Mouse (Mus musculus) thymus, postnatal 4 days (tissue): ENCODE results near the gene Grk1.

Experiments used
- DNase-seq: peaks from one replicate; pipeline ENCODE4 v3.0.0; 2021

Gene Grk1

GRCm38 (mm10) chr8:13404666-13405131 lies at the start of gene Grk1:
Gene Grk1, plus strand, starts transcription at chr8:13405081.
- DNase-seq: no peak

GRCm38 (mm10) chr8:13356221-13356620 lies 48.7 kb upstream of the Grk1 start:
- DNase-seq: no peak

DNA sequence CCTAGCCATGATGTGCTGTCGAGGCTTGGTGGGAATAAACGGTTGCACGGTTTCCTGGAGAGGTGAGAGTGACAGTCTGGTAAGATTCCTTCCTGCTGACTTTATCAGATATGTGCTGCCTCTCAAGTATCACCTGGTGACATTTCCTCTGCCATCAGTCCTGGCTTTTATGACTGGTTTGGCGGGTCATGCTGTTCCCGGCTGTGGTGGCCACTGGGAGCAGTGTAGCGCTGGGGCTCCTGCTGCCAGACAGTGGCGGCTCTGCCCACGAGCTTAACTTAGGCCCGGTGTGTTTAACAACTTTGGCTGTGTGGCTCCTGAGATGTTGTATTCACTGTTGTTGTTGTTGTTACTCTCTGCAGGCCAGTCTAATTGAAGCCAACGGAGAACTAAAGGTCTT lies 48.2 kb upstream of the Grk1 start:
- DNase-seq: no peak

GRCm38 (mm10) chr8:13360213-13360612 lies 44.7 kb upstream of the Grk1 start:
- no peak for DNase-seq

DNA sequence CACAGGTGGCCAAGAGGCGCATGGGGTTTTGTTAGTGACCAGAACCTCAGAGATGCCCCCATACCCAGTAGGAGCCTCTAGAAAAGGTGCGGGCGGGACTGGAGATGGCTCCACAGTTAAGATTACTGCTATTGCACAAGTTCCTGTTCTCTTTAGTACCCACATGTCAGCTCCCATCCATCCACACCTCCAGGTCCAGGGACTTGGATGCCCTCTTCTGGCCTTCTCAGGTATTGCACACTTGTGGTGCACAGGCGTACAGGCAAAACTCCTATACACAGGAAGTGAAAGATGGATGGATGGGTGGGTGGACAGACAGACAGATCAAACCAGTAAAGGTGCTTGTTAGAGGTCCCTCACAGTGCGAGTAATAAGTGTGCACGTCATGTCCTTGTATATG lies 43.0 kb upstream of the Grk1 start:
- peak; percentile 42 for DNase-seq

DNA sequence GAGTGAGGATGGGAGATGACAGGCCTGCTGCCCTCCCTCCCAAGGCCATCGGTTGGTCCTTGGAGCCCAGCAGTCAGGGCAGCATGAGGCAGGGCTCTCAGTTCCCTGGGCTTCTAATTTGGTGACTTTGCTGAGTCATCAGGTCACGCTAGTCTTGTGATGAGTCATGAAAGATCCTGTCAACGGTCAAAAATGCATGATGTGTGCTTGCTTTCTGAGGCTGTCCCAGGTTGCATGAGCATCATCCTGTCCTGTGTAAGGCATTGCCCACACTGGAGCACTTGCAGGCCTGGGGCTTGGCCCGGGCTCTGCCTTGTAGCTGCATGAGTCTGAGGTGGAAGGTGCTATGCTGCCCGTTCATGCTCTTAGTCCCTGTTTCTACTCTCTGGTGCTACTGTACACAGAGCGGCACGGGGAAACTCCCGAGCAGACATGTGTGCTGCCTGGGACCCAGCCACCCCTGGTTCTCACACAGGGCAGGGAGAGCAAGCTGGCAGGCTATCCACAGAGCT lies 31.7 kb upstream of the Grk1 start:
- no peak for DNase-seq

DNA sequence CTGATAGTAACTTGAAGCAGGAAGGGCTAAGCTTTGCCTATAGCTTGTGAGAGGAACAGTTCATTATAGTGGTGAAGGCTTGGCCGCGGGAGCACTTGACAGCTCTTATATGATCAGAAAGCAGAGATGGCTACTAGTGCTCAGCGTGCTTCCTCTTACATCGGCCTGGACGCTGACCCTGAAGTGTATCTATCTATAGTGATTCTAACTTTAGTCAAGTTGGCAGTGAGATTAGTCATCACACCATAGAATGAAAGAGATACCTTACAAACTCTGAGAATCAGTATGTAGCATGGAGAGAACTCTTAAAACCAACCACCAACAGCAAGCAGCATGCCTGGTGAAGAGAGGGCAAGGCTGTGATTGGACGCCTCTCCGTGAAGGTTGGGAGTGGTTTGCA lies 23.3 kb upstream of the Grk1 start:
- no peak for DNase-seq

GRCm38 (mm10) chr8:13382536-13382935 lies 22.3 kb upstream of the Grk1 start:
- DNase-seq: no peak

- no peak for DNase-seq
These were observed 21.9 kb upstream of the Grk1 start for GRCm38 (mm10) chr8:13382999-13383398.

DNA sequence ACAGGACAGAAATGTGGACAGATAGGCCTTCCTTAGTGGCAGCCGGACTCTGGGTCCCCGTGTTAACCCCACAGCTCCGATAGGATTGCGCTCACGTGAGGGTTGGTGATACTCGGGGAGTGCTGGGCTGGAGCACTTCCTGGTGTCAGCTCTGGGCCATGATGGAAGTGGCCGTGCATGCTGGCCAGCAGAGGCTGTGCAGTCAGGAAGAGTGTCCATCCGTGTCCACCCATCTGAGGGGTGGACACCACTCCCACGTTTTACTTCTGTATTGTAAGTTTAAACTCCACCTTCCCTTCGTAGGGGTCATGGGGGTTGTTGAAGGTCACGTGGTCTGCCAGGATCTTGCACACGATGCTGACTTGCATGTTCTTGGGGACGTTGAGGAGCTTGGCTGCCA lies 18.5 kb upstream of the Grk1 start:
- DNase-seq: no peak

DNA sequence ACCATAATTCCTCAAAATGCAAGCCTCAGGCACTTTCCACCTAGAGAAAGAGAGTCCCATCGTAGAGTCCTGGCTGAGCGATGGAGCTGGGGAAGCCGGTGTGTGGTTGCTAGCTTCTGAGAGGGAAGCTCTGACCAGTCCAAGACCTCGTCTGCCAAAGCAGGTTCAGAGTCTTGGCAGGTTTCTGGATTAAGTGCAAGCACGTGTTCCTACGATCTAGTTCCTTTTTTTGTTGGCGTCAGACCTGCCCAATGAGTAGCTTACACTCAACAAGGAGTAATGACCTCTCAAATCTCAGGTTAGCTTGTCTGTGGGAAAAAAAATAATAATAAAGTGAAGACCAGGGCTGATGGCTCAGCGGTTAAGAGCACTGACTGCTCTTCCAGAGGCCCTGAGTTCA lies 17.2 kb upstream of the Grk1 start:
- no peak for DNase-seq

- DNase-seq: no peak
These were observed 16.1 kb upstream of the Grk1 start for GRCm38 (mm10) chr8:13388744-13389143.

DNA sequence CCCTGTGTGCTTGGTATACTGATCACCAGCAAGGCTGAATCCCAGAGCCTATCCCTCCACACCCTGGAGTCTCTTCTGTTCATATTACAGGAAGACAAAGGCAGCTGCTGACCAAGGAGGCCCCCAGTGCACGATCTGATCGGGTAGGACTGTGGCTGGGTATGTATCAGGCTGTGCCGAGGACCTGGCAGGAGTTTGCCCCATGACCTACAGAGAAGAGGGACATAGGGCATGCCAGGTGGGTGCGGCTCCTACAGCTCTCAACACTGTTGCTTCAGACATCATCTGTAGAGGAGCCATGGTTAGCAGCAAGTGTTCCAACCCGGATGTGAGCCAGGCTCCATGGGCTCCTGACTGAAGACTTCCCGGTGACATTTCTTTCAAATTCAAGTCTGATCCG lies 11.0 kb upstream of the Grk1 start:
- no peak for DNase-seq

- DNase-seq: no peak
These were observed 8.2 kb upstream of the Grk1 start, which contains the start of gene Atp4b for GRCm38 (mm10) chr8:13396725-13397124. Gene Atp4b, minus strand, starts transcription at chr8:13396825.

DNA sequence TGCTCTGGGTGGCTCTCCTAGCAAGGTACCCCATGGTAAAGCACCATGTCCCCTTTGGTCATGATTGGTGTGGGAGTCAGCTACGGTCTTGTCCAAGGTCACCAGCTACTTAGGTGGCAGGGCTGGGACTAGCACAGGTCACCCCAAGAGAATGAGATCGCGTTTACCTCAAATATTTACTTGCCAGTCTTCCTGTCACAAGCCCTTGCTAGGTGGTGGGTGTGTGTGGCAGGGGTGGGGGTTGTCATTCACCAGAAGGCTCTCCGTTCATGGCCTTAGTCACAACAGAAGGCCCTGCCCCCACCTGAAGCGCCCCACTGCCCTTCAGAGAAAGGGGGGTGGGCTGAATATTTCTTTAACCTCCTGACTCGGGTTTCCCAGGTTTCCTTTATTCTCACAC lies 1.4 kb upstream of the Grk1 start:
- DNase-seq: no peak

DNA sequence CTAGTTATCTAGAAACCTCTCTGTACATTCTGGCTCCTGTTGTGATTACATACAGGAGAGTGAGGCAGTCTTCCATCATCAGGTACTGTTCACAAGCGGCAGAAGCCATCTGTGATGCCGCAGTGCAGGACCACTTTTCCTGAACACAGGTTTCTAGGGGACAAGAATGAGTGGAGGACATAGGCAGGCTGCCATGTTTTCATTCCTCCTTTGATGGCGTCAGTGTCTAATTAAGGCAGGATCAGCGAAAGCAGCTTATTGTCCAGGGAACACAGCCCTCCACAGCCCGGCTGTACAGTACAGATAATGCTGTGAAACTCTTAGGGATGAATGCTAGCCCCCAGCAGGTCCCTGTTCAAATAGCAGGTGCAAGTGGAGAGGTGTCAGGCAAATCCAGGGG lies 1.1 kb downstream of the Grk1 start:
- no peak for DNase-seq

DNA sequence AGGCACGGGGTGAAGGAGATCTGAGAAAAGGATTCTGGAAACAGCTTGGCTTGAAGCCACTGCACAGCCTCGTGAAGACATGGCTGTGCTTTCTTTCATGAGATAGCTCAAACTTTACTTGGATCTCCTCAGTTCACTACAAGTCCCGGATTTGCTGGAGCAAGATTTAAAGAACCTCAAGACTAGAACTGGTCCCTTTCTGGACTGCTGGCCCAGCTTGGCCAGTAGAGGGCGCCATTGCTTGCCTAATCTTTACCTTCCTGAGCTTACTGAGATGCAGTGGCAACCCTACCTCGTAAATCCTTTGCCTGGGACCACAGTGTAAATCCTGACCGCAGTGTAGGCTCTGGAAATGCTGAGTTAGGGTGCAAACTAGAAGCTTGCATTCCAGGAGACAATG lies 6.7 kb downstream of the Grk1 start:
- peak; percentile 89 for DNase-seq

DNA sequence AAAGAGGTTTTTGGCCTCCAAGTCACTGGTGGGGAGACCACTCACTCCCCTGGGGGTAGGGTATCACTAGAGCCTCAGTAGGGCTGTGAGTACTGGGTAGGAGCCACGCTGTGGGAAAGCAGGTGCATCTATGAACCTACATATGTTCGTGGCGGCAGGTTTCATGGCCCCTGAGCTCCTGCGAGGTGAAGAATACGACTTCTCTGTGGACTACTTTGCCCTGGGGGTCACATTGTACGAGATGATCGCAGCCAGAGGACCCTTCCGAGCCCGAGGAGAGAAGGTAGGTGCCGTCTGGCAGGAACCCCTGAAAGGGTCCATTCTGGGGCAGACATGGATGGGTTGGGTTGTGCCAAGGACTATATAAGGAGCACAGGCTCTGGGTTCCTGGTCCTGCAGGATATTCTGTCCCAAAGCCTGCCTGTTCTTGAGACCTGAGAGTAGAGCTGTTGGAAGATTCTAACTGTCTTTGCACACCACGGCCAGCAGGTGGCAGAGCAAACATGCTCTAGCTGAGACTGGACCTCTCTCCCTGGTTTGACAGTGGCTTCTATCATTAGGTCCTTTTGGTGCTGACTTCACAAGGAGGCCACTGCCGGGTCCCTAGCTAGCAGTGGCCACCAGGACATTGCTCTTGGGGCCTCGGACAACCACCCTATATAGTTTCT lies 8.1 kb downstream of the Grk1 start:
- peak; percentile 85 for DNase-seq

GRCm38 (mm10) chr8:13413823-13414390 lies 9.0 kb downstream of the Grk1 start:
- peak; percentile 76 for DNase-seq

GRCm38 (mm10) chr8:13415879-13416278 lies 11.0 kb downstream of the Grk1 start:
- DNase-seq: no peak

DNA sequence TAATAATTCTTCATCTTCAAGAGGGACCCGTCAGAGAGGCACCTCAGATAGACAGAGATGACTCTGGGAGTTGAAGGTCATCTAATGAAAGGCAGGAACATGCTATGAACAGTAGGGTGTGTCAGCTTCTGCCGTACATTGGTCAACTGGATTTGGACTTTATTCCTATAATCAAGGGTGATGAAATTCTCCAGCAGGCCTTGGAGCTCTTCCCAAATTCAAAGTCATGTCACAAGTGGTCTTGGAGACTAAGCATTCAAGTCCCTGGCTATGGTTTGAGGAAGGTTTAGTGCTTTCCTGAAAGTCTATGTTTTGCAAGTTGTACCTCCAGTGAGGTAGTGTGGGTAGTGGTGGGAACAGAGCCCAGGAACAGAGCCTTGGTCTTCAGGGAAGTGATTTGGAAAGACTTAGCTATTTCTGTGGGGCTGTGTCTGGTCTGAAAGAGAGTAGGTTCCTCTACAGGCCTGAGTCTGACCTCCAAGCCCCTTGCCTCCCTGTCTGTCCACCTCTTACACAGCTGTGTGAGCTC lies 14.3 kb downstream of the Grk1 start:
- no peak for DNase-seq

DNA sequence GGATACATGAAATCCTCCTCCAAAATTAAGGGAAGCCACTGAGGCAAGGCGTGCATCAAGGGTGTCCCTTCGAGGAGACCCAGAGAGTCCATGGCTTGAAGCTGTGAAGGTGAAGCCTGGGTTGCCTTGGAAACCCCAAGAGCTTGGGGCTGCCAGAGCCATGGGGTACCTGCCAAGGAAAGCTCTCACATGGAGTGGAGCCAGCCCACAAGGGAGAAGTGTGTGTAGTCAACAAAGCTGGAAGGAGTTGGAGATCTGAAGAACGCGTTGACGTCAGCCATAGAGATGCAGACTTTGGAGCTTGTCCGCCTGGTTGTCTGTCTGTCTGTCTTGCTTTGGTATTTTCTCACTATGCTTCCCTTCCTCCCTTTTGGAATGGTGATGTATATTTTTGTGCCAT lies 16.1 kb downstream of the Grk1 start:
- no peak for DNase-seq

- DNase-seq: no peak
These were observed 22.5 kb downstream of the Grk1 start for GRCm38 (mm10) chr8:13427351-13427750.

DNA sequence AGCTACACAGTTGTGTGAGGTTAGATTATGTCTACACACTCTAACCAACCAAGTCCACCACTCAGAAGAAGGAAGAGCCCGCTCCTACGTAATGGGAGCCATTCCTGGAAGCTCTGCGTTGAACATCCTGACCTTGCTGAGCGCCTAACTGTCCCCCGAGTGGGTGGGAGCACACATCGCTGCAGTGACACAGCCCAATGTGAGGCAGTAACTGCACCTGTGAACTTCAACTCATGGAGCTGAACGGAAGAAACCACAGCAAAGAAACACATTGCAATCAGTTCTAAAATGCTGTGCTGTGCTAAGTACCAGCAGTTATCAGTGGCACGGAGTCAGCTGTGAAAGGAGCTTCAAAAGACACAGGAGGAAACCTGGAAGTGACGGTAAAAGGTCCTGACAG lies 23.3 kb downstream of the Grk1 start:
- peak; percentile 76 for DNase-seq

DNA sequence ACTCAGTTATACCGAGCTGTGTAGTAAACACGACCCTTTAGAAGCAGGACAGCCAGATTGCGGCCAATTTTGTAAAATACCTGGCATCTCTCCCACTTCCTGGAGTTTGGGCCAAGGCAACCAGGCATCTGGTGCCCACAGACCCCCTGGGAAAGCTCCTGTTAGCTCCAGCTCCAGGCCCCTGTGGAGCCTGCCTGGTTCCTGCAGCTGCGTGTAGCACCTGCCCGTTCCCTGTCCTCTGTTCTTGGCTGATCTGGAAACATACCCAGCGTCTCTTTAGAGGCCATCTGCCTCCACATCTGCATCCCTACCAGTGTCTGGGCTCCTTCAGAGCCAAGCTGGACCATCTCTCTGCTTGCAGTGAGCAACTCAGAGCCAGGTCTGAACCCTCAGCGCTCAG lies 25.5 kb downstream of the Grk1 start:
- DNase-seq: no peak
